Mouse (Mus musculus): Measurements from ENCODE around the gene Rad51b. TPM values are rescaled to one million over a fixed set of nuclear protein-coding genes. Genes with fewer than 3 reads are reported as not detected.

Gene Rad51b
- polyA plus RNA-seq, 1 experiment from 2014 or later = 8.0 TPM

- H3K27ac ChIP-seq (ENCODE audit: low read depth) = peak overlapping the region; percentile 67; the same call in 1 of the 2 replicates
- ATAC-seq (ENCODE audit: insufficient read depth) (no peak), DNase-seq (peak; percentile 66)
These were observed 499.2 kb downstream of the Rad51b start for GRCm38 (mm10) chr12:79796260-79796659.

GRCm38 (mm10) chr12:79796823-79797821 is 500.0 kb downstream of the Rad51b start:
- peak overlapping the region; percentile 67 for H3K27ac ChIP-seq (ENCODE audit: low read depth)
- no peaks in the 10 kb centered on the region for H3K27me3 ChIP-seq (ENCODE audit: insufficient read depth, low read length)
- no peak overlapping the region for H3K9ac ChIP-seq
- H3K4me3 ChIP-seq (ENCODE audit: low read depth, low read length) = no peak overlapping the region
- H3K36me3 ChIP-seq (ENCODE audit: insufficient read depth) = no peaks in the 10 kb centered on the region
- WGBS = 79% methylated on average over 18 of the region's 18 CpGs
- no peak overlapping the region for H3K4me2 ChIP-seq
- no peak for TF ChIP-seq CTCF (IDR thresholded peaks at IDR 0.05; ENCODE audit: low read depth)
- no peaks in the 10 kb centered on the region for H3K4me1 ChIP-seq (ENCODE audit: insufficient read depth)
- DNase-seq (no peak), ATAC-seq (ENCODE audit: insufficient read depth) (no peak)
- no peaks in the 10 kb centered on the region for H3K9me3 ChIP-seq (ENCODE audit: low read depth, low read length)

More at GRCm38 (mm10) chr12:79796260-79796659, 499.2 kb downstream of the Rad51b start:
- TF ChIP-seq CTCF (IDR thresholded peaks at IDR 0.05; ENCODE audit: low read depth) = no peak
- H3K4me2 ChIP-seq = no peak overlapping the region
- no peak overlapping the region for H3K9ac ChIP-seq
- H3K36me3 ChIP-seq (ENCODE audit: insufficient read depth) = no peaks in the 10 kb centered on the region
- no peaks in the 10 kb centered on the region for H3K27me3 ChIP-seq (ENCODE audit: insufficient read depth, low read length)
- H3K4me1 ChIP-seq (ENCODE audit: insufficient read depth) = no peaks in the 10 kb centered on the region
- no peaks in the 10 kb centered on the region for H3K9me3 ChIP-seq (ENCODE audit: low read depth, low read length)
- H3K4me3 ChIP-seq (ENCODE audit: low read depth, low read length) = no peak overlapping the region
- 74% methylated on average over 6 of the region's 6 CpGs for WGBS

- no peaks in the 10 kb centered on the region for H3K27me3 ChIP-seq (ENCODE audit: insufficient read depth, low read length)
- DNase-seq (no peak), ATAC-seq (ENCODE audit: insufficient read depth) (no peak)
- H3K36me3 ChIP-seq (ENCODE audit: insufficient read depth) = no peaks in the 10 kb centered on the region
- no peak overlapping the region for H3K9ac ChIP-seq
- H3K4me1 ChIP-seq (ENCODE audit: insufficient read depth) = 0 out of 2 replicates have a peak, but pooled peaks cover 3% of the 10 kb centered on the region
- 95% methylated on average over 3 of the region's 3 CpGs for WGBS
- H3K4me2 ChIP-seq = no peak overlapping the region
- no peak overlapping the region for H3K4me3 ChIP-seq (ENCODE audit: low read depth, low read length)
- H3K27ac ChIP-seq (ENCODE audit: low read depth) = no peak overlapping the region
- no peak for TF ChIP-seq CTCF (IDR thresholded peaks at IDR 0.05; ENCODE audit: low read depth)
- H3K9me3 ChIP-seq (ENCODE audit: low read depth, low read length) = no peaks in the 10 kb centered on the region
These were observed 501.4 kb downstream of the Rad51b start for GRCm38 (mm10) chr12:79798488-79798887.

GRCm38 (mm10) chr12:79799370-79799769 is 502.3 kb downstream of the Rad51b start:
- no peak for ATAC-seq (ENCODE audit: insufficient read depth)
- H3K36me3 ChIP-seq (ENCODE audit: insufficient read depth) = no peaks in the 10 kb centered on the region
- peaks cover 7% of the 10 kb centered on the region for H3K4me1 ChIP-seq (ENCODE audit: insufficient read depth)
- H3K4me2 ChIP-seq = no peak overlapping the region
- no peak for TF ChIP-seq CTCF (IDR thresholded peaks at IDR 0.05; ENCODE audit: low read depth)
- no peak overlapping the region for H3K4me3 ChIP-seq (ENCODE audit: low read depth, low read length)
- 61% methylated on average over 5 of the region's 5 CpGs for WGBS
- no peak for DNase-seq
- H3K9ac ChIP-seq = no peak overlapping the region
- no peaks in the 10 kb centered on the region for H3K27me3 ChIP-seq (ENCODE audit: insufficient read depth, low read length)
- no peaks in the 10 kb centered on the region for H3K9me3 ChIP-seq (ENCODE audit: low read depth, low read length)
- no peak overlapping the region for H3K27ac ChIP-seq (ENCODE audit: low read depth)

GRCm38 (mm10) chr12:79803670-79804069 is 506.6 kb downstream of the Rad51b start:
- no peaks in the 10 kb centered on the region for H3K27me3 ChIP-seq (ENCODE audit: insufficient read depth, low read length)

GRCm38 (mm10) chr12:79804776-79805524 is 507.9 kb downstream of the Rad51b start:
- Histone ChIP-seq H3K27me3 (ENCODE audit: insufficient read depth, low read length) (no peaks in the 10 kb centered on the region), H3K27ac (ENCODE audit: low read depth) (peak overlapping the region; percentile 33), H3K9ac (no peak overlapping the region), H3K36me3 (ENCODE audit: insufficient read depth) (no peaks in the 10 kb centered on the region), H3K4me2 (no peak overlapping the region), H3K9me3 (ENCODE audit: low read depth, low read length) (no peaks in the 10 kb centered on the region), H3K4me3 (ENCODE audit: low read depth, low read length) (no peak overlapping the region), H3K4me1 (ENCODE audit: insufficient read depth) (peaks cover 25% of the 10 kb centered on the region)
- ATAC-seq (ENCODE audit: insufficient read depth) (peak; percentile 45), DNase-seq (peak; percentile 43)
- whole genome bisulfite sequencing = 30% methylated on average over 8 of the region's 8 CpGs
- TF ChIP-seq CTCF (IDR thresholded peaks at IDR 0.05; ENCODE audit: low read depth) = no peak

More at GRCm38 (mm10) chr12:79803670-79804069, 506.6 kb downstream of the Rad51b start:
- Histone ChIP-seq H3K4me2 (no peak overlapping the region), H3K4me1 (ENCODE audit: insufficient read depth) (peaks cover 25% of the 10 kb centered on the region), H3K4me3 (ENCODE audit: low read depth, low read length) (no peak overlapping the region), H3K27ac (ENCODE audit: low read depth) (no peak overlapping the region), H3K36me3 (ENCODE audit: insufficient read depth) (no peaks in the 10 kb centered on the region), H3K9me3 (ENCODE audit: low read depth, low read length) (no peaks in the 10 kb centered on the region), H3K9ac (no peak overlapping the region)
- WGBS = 75% methylated on average over 1 of the region's 1 CpGs
- DNase-seq (no peak), ATAC-seq (ENCODE audit: insufficient read depth) (no peak)
- no peak for TF ChIP-seq CTCF (IDR thresholded peaks at IDR 0.05; ENCODE audit: low read depth)

- Histone ChIP-seq H3K36me3 (ENCODE audit: insufficient read depth) (no peaks in the 10 kb centered on the region), H3K4me1 (ENCODE audit: insufficient read depth) (peaks cover 25% of the 10 kb centered on the region), H3K27me3 (ENCODE audit: insufficient read depth, low read length) (no peaks in the 10 kb centered on the region), H3K9me3 (ENCODE audit: low read depth, low read length) (no peaks in the 10 kb centered on the region), H3K4me3 (ENCODE audit: low read depth, low read length) (no peak overlapping the region), H3K9ac (no peak overlapping the region), H3K27ac (ENCODE audit: low read depth) (peak overlapping the region; percentile 42; the same call in 1 of the 2 replicates), H3K4me2 (no peak overlapping the region)
- 74% methylated on average over 4 of the region's 4 CpGs for WGBS
- ATAC-seq (ENCODE audit: insufficient read depth) (no peak), DNase-seq (no peak)
- TF ChIP-seq CTCF (IDR thresholded peaks at IDR 0.05; ENCODE audit: low read depth) = no peak
These were observed 509.9 kb downstream of the Rad51b start for GRCm38 (mm10) chr12:79806990-79807389.

Data from lung, embryonic 14.5 days (tissue).